Mouse (Mus musculus): ENCODE data around the gene A930004D18Rik.

GRCm38 (mm10) chr2:18053951-18054530, 16.5 kb upstream of the A930004D18Rik start:
- TF ChIP-seq CTCF (conservative IDR thresholded peaks at IDR 0.05; ENCODE audit: low read length) (no peak), POU5F1 (IDR thresholded peaks at IDR 0.05; ENCODE audit: borderline replicate concordance, low read length) (no peak)
